Mouse (Mus musculus): ENCODE data around the gene Esf1. TPM values are rescaled to one million over a fixed set of nuclear protein-coding genes. Genes with fewer than 3 reads are reported as not detected.

Gene Esf1
- polyA plus RNA-seq (2014; fragmentation: Illumina TruSeq; extraction: RNeasy Lipid Tissue Mini Kit (QIAGEN cat#74804); ENCODE audit: low replicate concordance): 35.6 TPM

DNA sequence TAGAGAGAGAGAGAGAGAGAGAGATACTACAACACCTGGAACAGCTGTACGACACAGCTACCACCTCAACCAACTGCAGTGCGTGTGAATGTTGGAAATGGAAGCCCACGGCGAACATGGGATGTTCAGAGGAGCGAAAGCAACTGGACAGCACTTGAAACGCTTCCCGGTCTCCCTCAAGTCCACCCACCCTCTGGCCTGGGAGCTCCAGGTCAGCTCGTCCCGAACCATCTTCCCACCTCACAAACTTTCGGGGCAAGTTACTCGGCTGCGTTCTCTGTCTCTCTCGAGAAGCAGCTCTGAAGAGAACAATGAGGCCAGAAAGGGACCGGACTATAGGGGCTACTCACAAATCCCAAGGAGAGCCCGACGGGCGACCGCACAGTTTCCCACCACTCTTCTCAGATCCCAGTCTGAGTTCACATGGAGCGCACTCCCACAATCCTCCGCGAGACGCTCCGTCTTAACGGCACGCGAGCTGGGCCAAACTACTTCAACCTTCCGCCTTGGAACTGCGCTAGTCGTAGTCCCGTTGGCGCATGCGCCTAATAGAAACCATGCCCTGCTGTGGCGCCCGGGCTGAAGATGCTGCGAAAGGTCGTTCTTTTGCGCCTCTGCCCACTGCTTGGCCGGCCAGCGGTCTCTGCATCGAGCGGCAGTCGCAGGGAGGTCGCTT, at the start of gene Esf1, which contains the start of gene Ndufaf5:
TSS of gene Esf1 (minus strand) at position 438 of the 676 bp plus-strand sequence.
TSS of gene Ndufaf5 (plus strand) at position 523 of the 676 bp plus-strand sequence.

DNA sequence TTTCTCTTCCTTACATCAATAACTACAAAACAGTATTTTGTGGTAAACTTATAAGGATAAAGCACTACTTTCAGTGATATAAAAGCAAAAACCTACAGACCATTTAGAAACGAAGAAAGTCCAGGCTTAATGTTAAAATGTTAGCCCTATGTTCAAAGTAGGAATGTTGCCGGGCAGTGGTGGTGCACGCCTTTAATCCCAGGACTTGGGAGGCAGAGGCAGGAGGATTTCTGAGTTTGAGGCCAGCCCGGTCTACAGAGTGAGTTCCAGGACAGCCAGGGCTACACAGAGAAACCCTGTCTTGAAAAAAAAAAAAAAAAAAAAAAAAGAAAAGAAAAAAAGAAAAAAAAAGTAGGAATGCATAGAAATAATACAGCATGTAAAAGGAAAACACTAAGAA, 18.6 kb downstream of the Esf1 start, which contains the start of gene Gm17374:
TSS of gene Gm17374 (plus strand) at position 301 of the 400 bp plus-strand sequence.

Other genes starting within 250 kb of the Esf1 start
- gene Tasp1, start 103.8 kb downstream of the Esf1 start, polyA plus RNA-seq (2014; fragmentation: Illumina TruSeq; extraction: RNeasy Lipid Tissue Mini Kit (QIAGEN cat#74804); ENCODE audit: low replicate concordance): 8.5 TPM
- not detected for gene Gm17374, start 18.5 kb downstream of the Esf1 start, polyA plus RNA-seq (2014; fragmentation: Illumina TruSeq; extraction: RNeasy Lipid Tissue Mini Kit (QIAGEN cat#74804); ENCODE audit: low replicate concordance)
- gene Ndufaf5, start 85 bp upstream of the Esf1 start, polyA plus RNA-seq (2014; fragmentation: Illumina TruSeq; extraction: RNeasy Lipid Tissue Mini Kit (QIAGEN cat#74804); ENCODE audit: low replicate concordance): 16.1 TPM
- gene Sel1l2, start 219.1 kb upstream of the Esf1 start, polyA plus RNA-seq (2014; fragmentation: Illumina TruSeq; extraction: RNeasy Lipid Tissue Mini Kit (QIAGEN cat#74804); ENCODE audit: low replicate concordance): not detected
- gene Macrod2, start 224.7 kb upstream of the Esf1 start, polyA plus RNA-seq (2014; fragmentation: Illumina TruSeq; extraction: RNeasy Lipid Tissue Mini Kit (QIAGEN cat#74804); ENCODE audit: low replicate concordance): 19.5 TPM